Mouse (Mus musculus) ES-E14 (cell line): Measurements from ENCODE around the gene Cela3a.

Source experiments
- CHD2 ChIP-seq: IDR thresholded peaks from 2 replicates; pipeline ENCODE4 v1.6.1; 2014; ENCODE audit warnings: mild to moderate bottlenecking, low read depth, low read length, inconsistent platforms
- HCFC1 ChIP-seq: IDR thresholded peaks from 2 replicates; pipeline ENCODE4 v1.6.1; 2012; ENCODE audit warnings: low read length, inconsistent platforms, borderline replicate concordance; ENCODE audit not compliant: insufficient read depth
- MAFK ChIP-seq: IDR thresholded peaks from 2 replicates; pipeline ENCODE4 v1.6.1; 2014; ENCODE audit warnings: mild to moderate bottlenecking, low read depth, low read length, inconsistent platforms; ENCODE audit not compliant: insufficient read depth
- ZC3H11A ChIP-seq: IDR thresholded peaks from 2 replicates; pipeline ENCODE4 v1.6.1; 2012; ENCODE audit warnings: low read depth, mild to moderate bottlenecking, inconsistent platforms, low read length, borderline replicate concordance
- ZNF384 ChIP-seq: IDR thresholded peaks from 2 replicates; pipeline ENCODE4 v1.6.1; 2012; ENCODE audit warnings: low read depth, low read length, inconsistent platforms

GRCm38 (mm10) chr4:137390196-137390595 lies 19.4 kb downstream of the Cela3a start:
- no peak for TF ChIP-seq CHD2
- TF ChIP-seq MAFK, result no peak
- TF ChIP-seq ZC3H11A, result no peak
- no peak for TF ChIP-seq HCFC1
- no peak for TF ChIP-seq ZNF384
